Mouse (Mus musculus): Measurements from ENCODE around the gene Cxcr3. TPM values are rescaled to one million over a fixed set of nuclear protein-coding genes. Genes with fewer than 3 reads are reported as not detected.
A peak's percentile ranks its signal among the peaks of the same experiment; 100 is the strongest.

Gene Cxcr3
- polyA plus RNA-seq, 1 experiment from 2014 or later, result not detected

DNA sequence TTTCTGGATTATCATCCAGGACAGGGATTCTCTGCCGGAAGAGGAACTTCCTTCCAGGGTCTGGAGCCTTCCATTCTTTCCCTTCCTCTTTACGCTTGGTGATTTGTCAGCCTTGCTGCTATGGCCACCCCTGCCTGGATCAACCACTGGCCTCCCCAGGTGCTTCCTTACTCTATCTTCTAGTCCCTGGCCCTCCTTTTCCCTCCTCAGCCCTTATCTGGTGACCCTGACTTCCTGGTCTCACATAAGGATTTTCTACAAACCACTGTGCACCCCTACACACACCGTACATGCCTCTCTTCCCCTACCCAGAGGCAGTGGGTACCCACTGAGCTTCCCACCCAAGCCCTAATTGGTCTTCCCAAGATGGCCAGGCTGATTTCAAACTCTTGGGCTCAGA is 781 bp downstream of the Cxcr3 start:
- no peak overlapping the region for H3K4me3 ChIP-seq
- no peak overlapping the region for H3K27ac ChIP-seq
- peaks cover 72% of the 10 kb centered on the region for H3K27me3 ChIP-seq (ENCODE audit: insufficient read depth, poor library complexity, severe bottlenecking)
- WGBS, result 87% methylated on average over 3 of the region's 3 CpGs
- no peaks in the 10 kb centered on the region for H3K36me3 ChIP-seq
- H3K9me3 ChIP-seq, result no peaks in the 10 kb centered on the region
- no peaks in the 10 kb centered on the region for H3K4me1 ChIP-seq (replicated peaks)
- no peak for DNase-seq (ENCODE audit: low spot score)

DNA sequence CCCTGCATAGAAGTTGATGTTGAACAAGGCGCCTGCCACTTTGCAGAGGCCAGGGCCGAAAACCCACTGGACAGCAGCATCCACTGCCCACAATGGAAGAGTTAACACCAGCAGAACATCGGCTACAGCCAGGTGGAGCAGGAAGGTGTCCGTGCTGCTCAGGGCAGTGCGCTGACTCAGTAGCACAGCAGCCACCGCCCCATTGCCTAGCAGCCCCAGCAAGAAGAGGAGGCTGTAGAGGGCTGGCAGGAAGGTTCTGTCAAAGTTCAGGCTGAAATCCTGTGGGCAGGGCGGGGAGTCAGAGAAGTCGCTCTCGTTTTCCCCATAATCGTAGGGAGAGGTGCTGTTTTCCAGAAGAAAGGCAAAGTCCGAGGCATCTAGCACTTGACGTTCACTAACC is 1.4 kb downstream of the Cxcr3 start:
- H3K4me3 ChIP-seq, result no peak overlapping the region
- H3K36me3 ChIP-seq, result no peaks in the 10 kb centered on the region
- 83% methylated on average over 12 of the region's 12 CpGs for WGBS
- H3K9me3 ChIP-seq, result no peaks in the 10 kb centered on the region
- no peaks in the 10 kb centered on the region for H3K4me1 ChIP-seq (replicated peaks)
- no peak for DNase-seq (ENCODE audit: low spot score)
- peaks cover 67% of the 10 kb centered on the region for H3K27me3 ChIP-seq (ENCODE audit: insufficient read depth, poor library complexity, severe bottlenecking)
- no peak overlapping the region for H3K27ac ChIP-seq

DNA sequence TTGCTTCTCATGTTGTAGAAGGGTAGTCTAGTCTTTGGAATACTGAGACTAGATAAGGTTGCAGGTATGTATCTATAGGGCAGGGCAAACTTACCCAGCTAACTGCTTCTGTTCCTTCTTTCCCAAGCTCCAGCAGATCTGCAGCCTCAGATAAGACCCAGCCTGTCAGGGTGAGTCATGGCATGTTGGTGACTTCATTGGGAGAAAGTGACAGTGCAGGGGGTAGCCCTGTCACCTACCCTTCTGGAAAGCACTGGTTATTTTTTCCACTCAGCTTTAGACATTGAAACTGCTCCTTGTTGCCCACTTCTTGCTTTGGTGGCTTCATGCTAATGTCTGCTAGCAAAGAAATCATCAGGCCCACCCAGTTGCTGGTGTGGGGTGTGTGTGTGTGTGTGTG is 4.1 kb downstream of the Cxcr3 start:
- DNase-seq (ENCODE audit: low spot score), result no peak
- no peak overlapping the region for H3K27ac ChIP-seq
- no peaks in the 10 kb centered on the region for H3K4me1 ChIP-seq (replicated peaks)
- H3K4me3 ChIP-seq, result no peak overlapping the region
- no peaks in the 10 kb centered on the region for H3K36me3 ChIP-seq
- peaks cover 51% of the 10 kb centered on the region for H3K27me3 ChIP-seq (ENCODE audit: insufficient read depth, poor library complexity, severe bottlenecking)
- H3K9me3 ChIP-seq, result no peaks in the 10 kb centered on the region

DNA sequence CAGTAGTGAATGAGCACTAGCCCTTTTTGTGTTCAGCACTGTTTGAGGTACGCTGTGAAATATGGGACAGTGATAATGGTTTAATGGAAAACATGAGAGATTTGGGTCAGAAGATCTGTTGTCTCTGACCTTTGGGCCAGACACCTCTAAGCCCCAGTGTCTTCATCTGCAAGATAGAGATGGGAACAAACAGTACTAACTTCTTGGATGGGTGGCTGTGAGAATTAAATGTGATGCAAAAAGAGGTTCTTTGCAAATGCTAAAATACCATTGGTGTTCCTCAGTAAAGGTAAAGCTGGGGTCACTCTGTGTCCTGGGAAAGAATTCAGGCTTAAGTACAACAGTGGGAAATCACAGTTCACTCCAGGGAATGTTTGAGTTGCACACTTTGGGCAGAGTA is 13.7 kb downstream of the Cxcr3 start:
- DNase-seq (ENCODE audit: low spot score), result no peak
- Histone ChIP-seq H3K4me3 (no peak overlapping the region), H3K9me3 (no peaks in the 10 kb centered on the region), H3K4me1 (replicated peaks) (no peaks in the 10 kb centered on the region), H3K27me3 (ENCODE audit: insufficient read depth, poor library complexity, severe bottlenecking) (peaks cover 37% of the 10 kb centered on the region), H3K27ac (no peak overlapping the region), H3K36me3 (no peaks in the 10 kb centered on the region)
- 62% methylated on average over 1 of the region's 1 CpGs for WGBS

DNA sequence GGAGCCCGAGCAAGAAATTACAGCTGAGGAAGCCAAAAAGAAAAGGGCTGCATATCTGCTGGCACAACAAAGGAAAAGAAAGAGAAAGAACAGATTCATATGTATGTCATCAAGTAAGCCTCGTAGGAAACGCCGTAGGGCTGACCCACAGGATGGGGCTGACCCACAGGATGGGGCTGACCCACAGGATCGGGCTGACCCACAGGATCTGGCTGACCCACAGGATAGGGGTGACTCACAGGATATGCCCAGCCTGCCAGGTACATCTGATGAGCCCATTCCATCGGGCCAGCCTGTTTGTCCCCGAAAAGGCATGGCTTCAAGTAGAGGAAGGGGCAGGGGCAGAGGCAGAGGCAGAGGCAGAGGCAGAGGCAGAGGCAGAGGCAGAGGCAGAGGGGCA is 29.0 kb downstream of the Cxcr3 start:
- Histone ChIP-seq H3K27me3 (ENCODE audit: insufficient read depth, poor library complexity, severe bottlenecking) (peaks cover 11% of the 10 kb centered on the region), H3K4me1 (replicated peaks) (no peaks in the 10 kb centered on the region), H3K4me3 (no peak overlapping the region), H3K27ac (no peak overlapping the region), H3K9me3 (no peaks in the 10 kb centered on the region), H3K36me3 (no peaks in the 10 kb centered on the region)
- 82% methylated on average over 7 of the region's 7 CpGs for WGBS
- DNase-seq (ENCODE audit: low spot score), result no peak

DNA sequence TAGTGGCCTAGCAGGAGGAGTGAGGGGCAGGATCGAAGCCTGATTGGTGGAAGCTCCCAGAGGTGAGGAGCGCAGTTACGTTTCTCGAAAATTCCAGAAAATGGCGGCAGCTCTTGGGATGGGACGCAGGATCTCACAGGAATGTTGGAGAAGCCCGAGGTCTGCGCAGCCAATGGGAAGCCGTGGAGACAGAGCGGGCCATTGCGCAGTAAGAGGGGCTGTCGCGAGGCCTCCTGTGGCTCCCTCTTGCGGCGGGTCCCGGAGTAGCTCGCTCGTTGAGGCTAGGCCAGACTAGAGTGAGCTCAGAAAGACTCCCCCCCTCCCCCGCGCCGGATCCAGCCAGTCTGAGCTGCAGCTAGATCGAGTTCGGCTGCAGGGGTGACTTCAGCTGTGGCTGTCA is 35.8 kb downstream of the Cxcr3 start:
- Histone ChIP-seq H3K27me3 (ENCODE audit: insufficient read depth, poor library complexity, severe bottlenecking) (no peaks in the 10 kb centered on the region), H3K4me1 (replicated peaks) (no peaks in the 10 kb centered on the region), H3K36me3 (no peaks in the 10 kb centered on the region), H3K4me3 (no peak overlapping the region), H3K27ac (no peak overlapping the region), H3K9me3 (peaks cover 27% of the 10 kb centered on the region)
- 54% methylated on average over 23 of the region's 23 CpGs for WGBS
- peak; percentile 4 for DNase-seq (ENCODE audit: low spot score)

DNA sequence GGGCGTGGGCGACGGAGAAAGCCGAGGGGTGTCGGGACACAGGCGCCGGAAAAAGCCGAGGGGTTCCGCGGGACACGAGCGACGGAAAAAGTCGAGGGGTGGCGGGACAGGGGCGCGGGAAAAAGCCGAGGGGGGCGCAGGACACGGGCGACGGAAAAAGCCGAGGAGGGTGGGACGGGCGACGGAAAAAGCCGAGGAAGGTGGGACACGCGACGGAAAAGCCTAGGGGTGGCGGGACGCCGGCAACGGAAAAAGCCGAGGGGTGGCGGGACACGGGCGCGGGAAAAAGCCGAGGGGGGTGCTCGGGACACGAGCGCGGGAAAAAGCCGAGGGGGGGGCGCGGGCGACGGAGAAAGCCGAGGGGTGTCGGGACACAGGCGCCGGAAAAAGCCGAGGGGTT is 36.5 kb downstream of the Cxcr3 start:
- WGBS, result 71% methylated on average over 54 of the region's 54 CpGs
- Histone ChIP-seq H3K27ac (no peak overlapping the region), H3K27me3 (ENCODE audit: insufficient read depth, poor library complexity, severe bottlenecking) (no peaks in the 10 kb centered on the region), H3K36me3 (no peaks in the 10 kb centered on the region), H3K4me1 (replicated peaks) (no peaks in the 10 kb centered on the region), H3K9me3 (peaks cover 27% of the 10 kb centered on the region), H3K4me3 (no peak overlapping the region)
- DNase-seq (ENCODE audit: low spot score), result no peak

DNA sequence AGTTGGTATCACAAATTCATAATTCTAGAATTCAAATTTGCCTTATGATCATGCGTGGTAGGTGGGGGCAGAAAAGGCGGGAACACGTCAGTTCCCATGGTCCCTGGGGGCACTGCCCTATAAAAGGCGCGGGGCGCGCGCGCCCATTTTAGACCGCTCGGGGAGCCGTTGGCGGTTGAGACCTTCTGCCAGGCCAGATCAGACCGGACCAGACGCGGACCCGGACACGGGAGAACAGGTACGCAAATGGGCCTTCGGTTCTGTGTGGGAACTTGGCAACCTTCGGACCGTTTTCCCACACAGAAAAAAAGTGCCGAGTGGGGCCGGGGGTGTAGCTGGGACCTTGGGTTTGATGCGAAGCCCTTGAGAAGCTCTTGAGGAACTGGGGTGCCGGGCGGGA is 38.4 kb downstream of the Cxcr3 start:
- Histone ChIP-seq H3K4me1 (replicated peaks) (no peaks in the 10 kb centered on the region), H3K27ac (no peak overlapping the region), H3K36me3 (no peaks in the 10 kb centered on the region), H3K27me3 (ENCODE audit: insufficient read depth, poor library complexity, severe bottlenecking) (no peaks in the 10 kb centered on the region), H3K9me3 (peaks cover 27% of the 10 kb centered on the region), H3K4me3 (no peak overlapping the region)
- 92% methylated on average over 27 of the region's 27 CpGs for WGBS
- DNase-seq (ENCODE audit: low spot score), result no peak

Other genes with a start within 250 kb of the Cxcr3 start
- 16.2 and 19.8 TPM in 2 replicates for gene Taf1, start 201.5 kb downstream of the Cxcr3 start, polyA plus RNA-seq (2016; fragmentation: Nextera tagmentation; extraction: Ambion mirVana)
- gene Ogt, start 94.2 kb downstream of the Cxcr3 start, polyA plus RNA-seq (2016; fragmentation: Nextera tagmentation; extraction: Ambion mirVana), result 138 and 140 TPM in 2 replicates
- 0.15 and 0.35 TPM in 2 replicates for gene Gm4779, start 60.2 kb upstream of the Cxcr3 start, polyA plus RNA-seq (2016; fragmentation: Nextera tagmentation; extraction: Ambion mirVana)
- gene 8030474K03Rik, start 60.4 kb upstream of the Cxcr3 start, polyA plus RNA-seq (2016; fragmentation: Nextera tagmentation; extraction: Ambion mirVana), result 0.27 and 0.29 TPM in 2 replicates
- 16.4 and 18.8 TPM in 2 replicates for gene Nhsl2, start 115.1 kb upstream of the Cxcr3 start, polyA plus RNA-seq (2016; fragmentation: Nextera tagmentation; extraction: Ambion mirVana)